Mouse (Mus musculus) brain, embryonic 14.5 days (tissue): ENCODE results near the gene Gas2.

Source experiments
- CTCF ChIP-seq: fragments of 200-500 bp; IDR thresholded peaks from 2 replicates; pipeline ENCODE4 v1.5.1; 2012; ENCODE audit warnings: inconsistent platforms, mild to moderate bottlenecking, moderate library complexity, borderline replicate concordance; ENCODE audit not compliant: insufficient read depth, insufficient read length; ENCODE audit errors: extremely low read depth
- POLR2A ChIP-seq: fragments of 200-500 bp; IDR thresholded peaks from 2 replicates; pipeline ENCODE4 v1.6.1; 2012; ENCODE audit warnings: mild to moderate bottlenecking, inconsistent platforms, borderline replicate concordance; ENCODE audit not compliant: poor library complexity, insufficient read depth, insufficient read length, severe bottlenecking; ENCODE audit errors: extremely low read depth

DNA sequence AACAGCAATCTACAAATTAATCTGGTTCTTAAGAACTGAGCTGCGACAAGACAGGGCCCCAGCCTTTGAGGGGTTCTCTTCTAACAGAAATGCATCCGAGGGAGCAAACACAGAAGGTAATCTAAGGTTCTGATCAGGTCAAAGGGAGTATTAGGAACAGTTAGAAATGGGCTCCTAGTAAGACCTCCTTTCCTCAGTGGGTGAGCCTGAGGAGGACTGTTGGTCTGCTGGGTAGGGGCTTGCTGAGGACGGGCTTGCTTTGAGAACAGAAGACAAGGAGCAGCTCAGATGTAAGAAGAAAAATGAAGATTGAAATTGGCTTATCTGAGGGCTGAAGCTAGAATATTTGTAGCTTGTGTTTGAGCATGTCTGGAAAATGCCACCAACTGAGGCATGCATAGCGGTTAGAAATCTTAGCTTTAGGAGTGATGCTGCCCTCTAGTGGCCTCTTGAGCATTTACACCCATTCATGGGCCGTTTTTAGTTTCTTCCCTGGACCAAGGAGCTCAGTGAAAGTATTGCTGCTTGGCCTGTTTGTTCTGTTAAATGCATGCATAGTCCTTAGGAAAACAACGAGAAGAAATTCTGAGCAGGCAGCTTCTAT, 110.5 kb downstream of the Gas2 start:
- TF ChIP-seq CTCF: peak; percentile 80; the same call in 1 of the 2 replicates
- no peak for TF ChIP-seq POLR2A
